Mouse (Mus musculus) natural killer cell, adult 2 months (primary cell): Measurements from ENCODE around the gene Fam111a.

Experiments used
- DNase-seq, 2 experiments: peaks; one replicate each; pipeline ENCODE4 v3.0.0; 2022; ENCODE audit warnings: low spot score in 2 of 2

Gene Fam111a

DNA sequence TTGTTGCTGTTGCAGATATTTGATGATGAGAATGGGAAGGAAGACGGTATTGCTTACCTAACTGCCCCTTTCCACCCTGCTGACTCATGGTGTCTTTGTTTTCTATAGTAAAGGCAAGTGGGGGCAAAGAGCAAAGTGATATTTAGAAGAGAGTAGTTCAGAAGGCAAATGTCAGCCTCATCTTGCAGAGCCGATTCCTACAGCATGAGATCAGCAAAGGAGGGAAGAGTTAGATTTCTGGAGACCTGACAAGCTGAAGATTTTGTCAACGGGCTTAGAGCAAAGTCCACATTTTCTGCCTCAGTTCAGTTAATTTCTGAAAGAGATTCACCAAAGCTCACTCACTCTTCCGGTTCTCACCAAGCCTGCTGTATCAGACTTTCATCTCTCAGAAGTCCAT, 87.6 kb downstream of the Fam111a start, which contains the start of gene Glyat:
TSS of gene Glyat (plus strand) at position 133 of the 400 bp plus-strand sequence.
- no peak for DNase-seq

DNA sequence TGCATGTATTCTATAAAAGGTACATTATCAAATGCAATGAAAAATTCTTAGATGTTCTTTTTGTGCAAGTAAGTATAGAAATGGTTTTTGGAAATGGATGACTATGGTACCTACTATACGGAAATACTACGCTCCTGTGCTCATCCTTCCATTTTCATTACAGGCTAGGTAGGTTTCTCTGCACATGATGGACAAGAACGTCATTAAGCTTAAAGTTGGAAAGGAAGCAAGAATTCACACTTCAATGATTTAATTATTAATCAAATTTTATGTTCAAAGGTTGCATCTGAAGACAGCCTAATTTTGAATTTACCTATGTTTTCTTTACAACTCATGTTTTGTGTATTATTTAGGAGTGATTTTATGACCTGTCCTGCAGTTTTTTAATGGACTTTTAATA, 88.7 kb downstream of the Fam111a start:
- no peak for DNase-seq

- no peak for DNase-seq
Measured at GRCm38 (mm10) chr19:12634963-12635362, 89.4 kb downstream of the Fam111a start.

DNA sequence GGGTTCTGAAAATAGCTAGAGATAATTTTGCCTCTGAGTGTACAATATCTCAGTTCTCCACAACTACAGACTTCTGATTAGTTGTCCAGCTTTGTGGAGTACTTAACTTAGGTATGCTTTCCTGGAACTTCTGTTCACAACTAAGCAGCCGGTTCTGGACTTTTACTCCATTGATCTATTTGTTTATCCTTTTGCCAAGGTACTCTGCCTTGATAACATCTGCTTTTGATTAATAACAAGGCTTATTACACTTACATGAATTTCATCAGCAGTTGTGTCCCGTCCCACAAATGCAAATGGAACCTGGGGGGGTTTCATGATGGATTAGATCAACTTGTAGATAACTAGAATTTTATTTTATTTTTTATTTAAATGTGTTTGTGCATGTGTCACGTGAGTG, 91.3 kb downstream of the Fam111a start:
- DNase-seq = no peak

DNA sequence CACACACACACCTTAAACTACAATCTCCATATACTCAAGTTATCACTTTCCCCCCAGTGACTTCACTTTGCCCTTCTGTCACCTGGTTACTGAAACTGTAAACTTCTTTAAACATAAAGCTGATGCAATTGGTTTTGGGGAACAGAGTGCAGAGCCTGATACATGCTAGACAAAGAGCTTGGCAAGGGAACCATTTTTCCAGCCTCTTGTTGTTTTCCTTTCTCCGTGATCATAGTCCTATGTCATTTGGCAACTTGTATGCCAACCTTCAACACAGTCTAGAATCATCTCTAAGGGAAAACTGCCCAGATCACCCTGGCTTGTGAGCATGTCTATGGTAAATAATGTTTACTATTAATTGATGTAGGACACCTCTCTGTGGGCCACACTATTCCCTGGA, 92.5 kb downstream of the Fam111a start:
- no peak for DNase-seq
